Mouse (Mus musculus) hematopoietic stem cell, adult 5-6 weeks (primary cell): ENCODE data around the gene Ifna14. TPM values are rescaled to one million over a fixed set of nuclear protein-coding genes. Genes with fewer than 3 reads are reported as not detected.

Experiments used
- ATAC-seq, 2 experiments: fragments of 125-278 bp in 1 of 2; replicated peaks in 1 of 2; 2 replicates each; pipeline ENCODE4 v1.8.0; 2016 to 2017; ENCODE audit warnings: inconsistent platforms in 2 of 2, mild to moderate bottlenecking in 2 of 2, moderate number of reproducible peaks in 2 of 2, low read depth in 1 of 2, moderate TSS enrichment in 1 of 2; ENCODE audit not compliant: low FRiP score in 2 of 2, poor library complexity in 2 of 2, severe bottlenecking in 2 of 2, insufficient read depth in 1 of 2, low TSS enrichment in 1 of 2
- total RNA-seq: library from RNA; stranded (forward); fragments of 172-1452, 232-1000 nt; gene quantifications from 2 replicates; pipeline ENCODE4 v1.2.3, GENCODE M21; 2017

The Ifna14 gene
- total RNA-seq, 1 experiment from 2014 or later = not detected

DNA sequence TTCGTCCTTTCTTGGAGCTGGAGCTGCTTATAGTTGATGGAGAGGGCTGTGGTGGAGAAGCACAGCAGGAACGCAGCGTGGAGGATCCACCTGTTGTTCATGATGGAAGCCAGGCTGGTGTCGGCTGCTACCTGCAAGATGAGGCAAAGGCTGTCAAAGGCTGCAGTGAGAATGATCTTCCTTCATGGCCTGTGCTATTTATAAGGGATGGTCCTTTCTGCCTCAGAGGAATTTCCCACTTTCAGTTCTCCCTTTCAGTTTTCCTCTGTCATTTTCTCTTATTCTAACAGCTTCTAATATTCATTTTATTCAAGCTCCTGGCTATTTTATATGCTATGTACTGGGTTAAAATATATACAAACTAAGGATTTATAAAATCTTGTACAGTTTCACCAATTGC, 48.9 kb downstream of the Ifna14 start, which contains the start of gene Ifnb1:
Gene Ifnb1 (minus strand): TSS at position 101 of the 400 bp plus-strand sequence.
- ATAC-seq = no peak

Other genes starting within 250 kb of the Ifna14 start
- 25.9 and 33.5 TPM in 2 replicates for gene Hacd4, start 132.9 kb downstream of the Ifna14 start, total RNA-seq
- gene Ifnb1, start 49.0 kb downstream of the Ifna14 start, total RNA-seq = not detected in 2 replicates
- gene Ifna15, start 13.6 kb downstream of the Ifna14 start, total RNA-seq = not detected in 2 replicates
- not detected in 2 replicates for gene Ifna9, start 20.6 kb upstream of the Ifna14 start, total RNA-seq
- not detected in 2 replicates for gene Ifna12, start 31.6 kb upstream of the Ifna14 start, total RNA-seq
- gene C87499, start 62.6 kb upstream of the Ifna14 start, total RNA-seq = not detected in 2 replicates
- not detected in 2 replicates for gene Ifna13, start 72.7 kb upstream of the Ifna14 start, total RNA-seq
- gene Ifna16, start 105.1 kb upstream of the Ifna14 start, total RNA-seq = not detected in 2 replicates
- not detected in 2 replicates for gene Ifna2, start 112.1 kb upstream of the Ifna14 start, total RNA-seq
- not detected in 2 replicates for gene Ifnab, start 119.6 kb upstream of the Ifna14 start, total RNA-seq
- 2.2 TPM in 1 of 2 replicates, not detected in the other for gene Gm26566, start 150.0 kb upstream of the Ifna14 start, total RNA-seq
- gene Klhl9, start 150.7 kb upstream of the Ifna14 start, total RNA-seq = 101 and 115 TPM in 2 replicates
- gene Gm13271, start 183.1 kb upstream of the Ifna14 start, total RNA-seq = not detected in 2 replicates
- not detected in 2 replicates for gene Gm13283, start 188.3 kb upstream of the Ifna14 start, total RNA-seq
- not detected in 2 replicates for gene Gm13290, start 202.0 kb upstream of the Ifna14 start, total RNA-seq
- not detected in 2 replicates for gene Gm13289, start 205.1 kb upstream of the Ifna14 start, total RNA-seq
- not detected in 2 replicates for gene Gm13272, start 208.1 kb upstream of the Ifna14 start, total RNA-seq
- 0.55 TPM in 1 of 2 replicates, not detected in the other for gene Ifnz, start 210.3 kb upstream of the Ifna14 start, total RNA-seq
- not detected in 2 replicates for gene Gm13276, start 213.9 kb upstream of the Ifna14 start, total RNA-seq
- gene Gm13277, start 216.8 kb upstream of the Ifna14 start, total RNA-seq = not detected in 2 replicates
- not detected in 2 replicates for gene Gm13278, start 219.8 kb upstream of the Ifna14 start, total RNA-seq
- not detected in 2 replicates for gene Gm13275, start 222.7 kb upstream of the Ifna14 start, total RNA-seq
- gene Gm13279, start 225.6 kb upstream of the Ifna14 start, total RNA-seq = not detected in 2 replicates
- gene Gm13285, start 227.9 kb upstream of the Ifna14 start, total RNA-seq = 0.89 TPM in 1 of 2 replicates, not detected in the other
- not detected in 2 replicates for gene Gm13287, start 231.5 kb upstream of the Ifna14 start, total RNA-seq
- not detected in 2 replicates for gene Gm13288, start 233.7 kb upstream of the Ifna14 start, total RNA-seq
- gene Ifna7, start 244.4 kb upstream of the Ifna14 start, total RNA-seq = not detected in 2 replicates
- not detected in 2 replicates for gene Ifna11, start 248.2 kb upstream of the Ifna14 start, total RNA-seq